Mouse (Mus musculus) limb, embryonic 14.5 days (tissue): ENCODE measurements at regions not wholly inside any gene's neighbourhood (a gene's known extent, or its start where the extent isn't known, plus 50 kb on each side); places are given as distances from the start of the nearest gene placed in this dataset.

Experiments used
- ATAC-seq: fragments of 200-750 bp; cut with Nextera tagmentation; 2 replicates; pipeline ENCODE4 v1.8.0; 2017; ENCODE audit warnings: low read depth, moderate number of reproducible peaks, moderate TSS enrichment; ENCODE audit not compliant: low FRiP score
- DNase-seq: peaks from one replicate; pipeline ENCODE4 v3.0.0-alpha.2; 2015; ENCODE audit warnings: low spot score
- H3K27ac ChIP-seq: fragments of 300-500 bp; sonication (generic); replicated peaks from 2 replicates; pipeline ENCODE4 v1.5.1; 2014; ENCODE audit warnings: low read depth, mild to moderate bottlenecking, low read length, moderate library complexity, mixed read lengths
- H3K27me3 ChIP-seq: fragments of 300-500 bp; sonication (generic); 2 replicates; pipeline ENCODE4 v1.6.1; 2014; ENCODE audit warnings: low read length, mixed read lengths; ENCODE audit not compliant: control insufficient read depth, insufficient read depth
- H3K36me3 ChIP-seq: fragments of 300-500 bp; sonication (generic); 2 replicates; pipeline ENCODE4 v1.6.1; 2014; ENCODE audit warnings: mild to moderate bottlenecking, low read length, moderate library complexity, mixed read lengths; ENCODE audit not compliant: control insufficient read depth, insufficient read depth
- H3K4me1 ChIP-seq: fragments of 300-500 bp; sonication (generic); 2 replicates; pipeline ENCODE4 v1.6.1; 2014; ENCODE audit warnings: antibody characterized with exemption, low read length, mixed read lengths; ENCODE audit not compliant: control insufficient read depth, insufficient read depth
- H3K4me2 ChIP-seq: fragments of 300-500 bp; sonication (generic); replicated peaks from 2 replicates; pipeline ENCODE4 v1.6.1; 2014; ENCODE audit warnings: low read depth, mild to moderate bottlenecking, low read length, moderate library complexity; ENCODE audit not compliant: severe bottlenecking
- H3K4me3 ChIP-seq: fragments of 300-500 bp; sonication (generic); replicated peaks from 2 replicates; pipeline ENCODE4 v1.5.1; 2014; ENCODE audit warnings: low read length
- H3K9ac ChIP-seq: fragments of 300-500 bp; sonication (generic); 2 replicates; pipeline ENCODE4 v1.6.1; 2014; ENCODE audit warnings: mild to moderate bottlenecking, low read depth, low read length, moderate library complexity; ENCODE audit not compliant: severe bottlenecking
- H3K9me3 ChIP-seq: fragments of 300-500 bp; sonication (generic); 2 replicates; pipeline ENCODE4 v1.6.1; 2016; ENCODE audit warnings: low read length; ENCODE audit not compliant: control insufficient read depth
- POLR2A ChIP-seq: fragments of 200-500 bp; IDR thresholded peaks from 2 replicates; pipeline ENCODE4 v1.8.0; 2012; ENCODE audit warnings: inconsistent platforms, mild to moderate bottlenecking, moderate library complexity, borderline replicate concordance; ENCODE audit not compliant: insufficient read depth, insufficient read length; ENCODE audit errors: extremely low read depth
- WGBS: fragments of 180-500 bp; shearing (Covaris S2); extraction: QIAGEN DNeasy Blood & Tissue Kit; methylation state at CpG from one replicate; pipeline ENCODE4 v1.1.7; 2014; 5-methylcytosine and 5-hydroxymethylcytosine counted together

DNA sequence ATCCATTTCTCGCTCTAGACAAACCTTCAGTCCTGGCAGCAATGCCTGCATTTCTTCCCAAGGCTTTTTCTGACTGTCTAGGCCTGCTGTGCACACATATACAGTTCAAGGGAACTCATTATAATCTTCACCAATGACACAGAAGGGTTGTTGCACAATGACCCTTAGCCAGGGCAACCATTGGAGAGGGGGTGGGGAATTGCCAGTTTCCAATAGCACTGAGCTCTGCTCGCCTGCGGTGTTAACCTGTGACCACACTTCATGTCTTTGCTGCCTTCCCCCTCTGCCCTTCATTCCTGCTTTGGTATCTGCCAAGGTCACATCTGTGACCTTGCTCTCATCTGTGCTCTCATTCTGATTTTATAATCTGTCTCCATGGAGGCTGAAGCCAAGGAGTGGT lies 106.2 kb upstream of the Gadl1 start:
- no peak overlapping the region for H3K4me2 ChIP-seq
- WGBS: 81% methylated on average over 3 of the region's 3 CpGs

DNA sequence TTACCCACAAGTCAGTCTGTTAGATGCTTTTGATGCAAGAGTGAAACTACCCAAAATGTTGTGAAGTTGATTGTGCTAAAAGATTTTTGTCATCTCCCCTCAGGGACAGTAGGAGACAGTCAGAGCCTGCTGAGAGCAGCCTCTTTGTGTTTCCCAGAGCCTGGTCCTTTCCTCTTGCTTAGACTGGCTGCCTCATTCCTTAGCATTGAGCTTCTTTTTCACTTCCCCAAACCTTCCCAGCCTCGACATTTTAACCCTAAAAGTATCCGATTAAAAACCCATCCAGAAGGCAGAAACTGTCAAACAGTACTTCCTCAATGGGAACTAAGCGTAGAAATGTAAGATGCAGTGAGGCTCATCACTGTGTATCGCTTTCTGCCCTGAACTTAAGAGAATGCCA lies 104.0 kb upstream of the Gadl1 start:
- DNase-seq: no peak
- Histone ChIP-seq H3K27ac (no peak overlapping the region), H3K36me3 (no peaks in the 10 kb centered on the region), H3K27me3 (no peaks in the 10 kb centered on the region), H3K9me3 (no peaks in the 10 kb centered on the region), H3K4me3 (no peak overlapping the region), H3K4me1 (no peaks in the 10 kb centered on the region), H3K9ac (no peak overlapping the region), H3K4me2 (no peak overlapping the region)
- ATAC-seq: no peak
- WGBS: 53% methylated on average over 4 of the region's 4 CpGs
- TF ChIP-seq POLR2A: no peak

More for the DNA sequence above, 106.2 kb upstream of the Gadl1 start:
- Histone ChIP-seq H3K36me3 (no peaks in the 10 kb centered on the region), H3K4me1 (no peaks in the 10 kb centered on the region), H3K27me3 (no peaks in the 10 kb centered on the region), H3K9me3 (no peaks in the 10 kb centered on the region), H3K9ac (no peak overlapping the region), H3K27ac (no peak overlapping the region), H3K4me3 (no peak overlapping the region)
- TF ChIP-seq POLR2A: no peak
- DNase-seq: no peak
- no peak for ATAC-seq

DNA sequence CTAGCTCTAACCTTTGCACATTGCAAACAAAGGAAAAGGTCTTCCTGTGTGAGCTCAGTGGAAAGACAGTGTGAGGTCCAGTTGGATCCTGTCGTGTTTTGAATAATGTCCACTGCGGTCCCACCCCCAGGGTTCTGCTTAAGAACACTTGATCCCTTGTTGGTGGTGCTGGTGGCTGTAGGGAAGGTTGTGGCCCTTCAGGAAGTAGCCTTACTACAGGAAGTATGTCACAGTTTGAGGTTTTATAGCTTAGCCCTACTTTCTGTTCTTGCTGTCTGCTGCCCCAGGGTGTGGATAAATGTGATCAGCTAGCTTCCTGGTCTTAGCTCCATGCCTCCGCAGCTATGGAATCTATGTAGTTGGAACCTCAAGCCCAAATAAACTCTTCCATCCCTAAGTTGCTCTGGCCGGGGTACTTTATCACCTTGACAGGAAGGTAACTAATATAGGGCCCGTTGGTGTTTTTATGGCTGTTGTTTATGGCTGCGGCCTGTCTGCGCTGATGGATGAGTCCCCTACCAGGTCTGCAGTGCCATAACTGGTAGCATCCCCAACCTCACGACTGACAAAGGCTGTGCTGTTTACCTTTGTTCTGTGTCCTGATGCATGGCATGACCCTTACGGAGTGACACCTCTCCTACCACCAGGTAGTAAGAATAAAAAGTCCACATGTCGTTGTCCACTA lies 103.1 kb upstream of the Gadl1 start:
- Histone ChIP-seq H3K27ac (no peak overlapping the region), H3K9me3 (no peaks in the 10 kb centered on the region), H3K4me1 (no peaks in the 10 kb centered on the region), H3K27me3 (no peaks in the 10 kb centered on the region), H3K4me3 (no peak overlapping the region), H3K9ac (no peak overlapping the region), H3K36me3 (no peaks in the 10 kb centered on the region), H3K4me2 (no peak overlapping the region)
- ATAC-seq (no peak), DNase-seq (no peak)
- 23% methylated on average over 10 of the region's 10 CpGs for WGBS
- no peak for TF ChIP-seq POLR2A

DNA sequence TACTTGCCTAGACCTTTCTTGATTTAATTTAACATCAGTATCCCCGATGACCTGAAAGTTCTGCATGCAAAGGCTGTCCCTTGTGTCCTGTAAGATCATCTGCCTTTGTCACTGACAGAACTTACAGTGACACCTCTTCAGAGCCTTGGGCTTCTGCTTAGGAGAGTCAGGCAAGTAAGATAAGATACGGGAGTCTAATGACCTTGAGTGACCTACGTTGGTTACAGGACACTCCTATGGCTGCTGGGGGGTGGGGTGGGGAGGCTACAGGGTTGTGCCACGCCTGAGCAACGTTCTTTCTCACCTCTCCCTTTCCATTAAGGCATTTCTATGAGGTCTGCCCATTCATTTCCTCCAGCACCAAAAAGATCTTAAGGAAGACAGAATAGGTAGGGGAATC lies 69.1 kb upstream of the Gadl1 start:
- H3K27me3 ChIP-seq: no peaks in the 10 kb centered on the region
- no peak overlapping the region for H3K9ac ChIP-seq
- no peaks in the 10 kb centered on the region for H3K36me3 ChIP-seq
- ATAC-seq (no peak), DNase-seq (no peak)
- no peak overlapping the region for H3K4me3 ChIP-seq
- H3K4me1 ChIP-seq: no peaks in the 10 kb centered on the region
- TF ChIP-seq POLR2A: no peak
- WGBS: 58% methylated on average over 5 of the region's 5 CpGs
- no peaks in the 10 kb centered on the region for H3K9me3 ChIP-seq
- no peak overlapping the region for H3K27ac ChIP-seq
- no peak overlapping the region for H3K4me2 ChIP-seq

DNA sequence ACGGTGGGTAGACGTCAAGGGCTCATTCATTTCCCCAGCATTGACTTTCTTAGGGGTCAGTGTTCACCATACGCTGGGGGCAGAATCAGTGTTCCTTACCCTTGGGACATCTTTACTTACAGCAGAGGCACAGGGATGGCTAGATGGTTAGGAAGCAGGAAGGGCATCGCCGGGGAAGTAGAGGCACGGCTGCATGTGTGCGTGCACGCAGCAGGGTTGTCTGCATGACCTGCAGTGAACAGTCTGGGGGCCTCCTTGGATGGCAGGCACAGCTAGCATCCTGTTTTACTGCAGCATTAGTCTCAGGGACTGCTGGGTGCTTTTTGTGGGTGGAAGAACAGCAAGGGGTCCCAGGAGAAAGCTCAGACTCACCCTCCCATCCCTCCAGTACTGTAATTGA lies 68.5 kb upstream of the Gadl1 start:
- Histone ChIP-seq H3K9ac (no peak overlapping the region), H3K4me3 (no peak overlapping the region), H3K4me2 (no peak overlapping the region), H3K4me1 (no peaks in the 10 kb centered on the region), H3K27ac (no peak overlapping the region), H3K36me3 (no peaks in the 10 kb centered on the region), H3K9me3 (no peaks in the 10 kb centered on the region), H3K27me3 (no peaks in the 10 kb centered on the region)
- TF ChIP-seq POLR2A: no peak
- DNase-seq (no peak), ATAC-seq (no peak)
- 81% methylated on average over 8 of the region's 8 CpGs for WGBS
